Mouse (Mus musculus) MEL-GATA-1-ER (cell line): ENCODE measurements around the gene Muc5b.

Experiments
- DNase-seq: peaks from one replicate; pipeline ENCODE4 v3.0.0-alpha.2; 2012; ENCODE audit warnings: low read depth; ENCODE audit errors: extremely low read depth

Muc5b gene

GRCm38 (mm10) chr7:141902269-141902729 is 63.4 kb downstream of the Muc5b start:
- DNase-seq, result peak; percentile 90

DNA sequence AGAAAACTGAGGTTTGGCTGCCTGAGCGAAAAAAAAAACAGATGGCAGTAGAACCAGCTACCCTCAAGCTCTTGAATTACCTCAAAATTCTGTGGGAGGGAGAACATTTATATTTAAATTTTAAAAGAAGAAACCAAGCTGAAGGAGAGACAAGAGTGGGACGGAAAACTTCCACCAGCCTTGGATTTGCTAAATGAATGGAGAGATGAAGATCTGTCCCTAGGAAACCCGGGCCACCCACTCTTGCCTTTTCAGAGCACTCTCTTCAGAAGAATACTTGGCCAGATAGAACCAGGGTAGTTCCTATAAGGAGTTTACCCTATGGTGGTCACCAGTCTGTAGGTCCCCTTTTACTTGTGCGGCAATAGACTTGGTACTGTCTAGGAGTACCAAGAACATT is 63.9 kb downstream of the Muc5b start:
- no peak for DNase-seq

- no peak for DNase-seq
Measured at GRCm38 (mm10) chr7:141908591-141908990, 69.7 kb downstream of the Muc5b start.

DNA sequence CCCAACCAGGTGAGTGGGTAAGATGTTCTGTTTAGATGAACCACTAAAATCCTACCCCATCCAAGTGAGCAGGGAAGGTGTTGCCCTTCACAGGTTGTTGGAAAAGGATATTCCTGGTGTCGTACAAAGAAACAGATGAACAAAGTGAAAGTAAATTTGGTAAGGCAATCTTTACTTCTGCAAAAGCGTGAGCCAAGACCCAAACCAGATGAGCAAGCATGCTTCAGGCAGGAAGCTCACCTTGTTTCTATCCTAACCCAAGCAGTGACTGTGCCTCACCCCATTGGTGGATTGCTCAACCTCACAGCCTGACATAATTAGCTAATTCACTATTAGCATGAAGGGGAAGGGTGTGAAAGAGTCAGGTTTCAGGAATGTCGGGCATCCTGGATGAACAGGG is 72.4 kb downstream of the Muc5b start:
- no peak for DNase-seq

DNA sequence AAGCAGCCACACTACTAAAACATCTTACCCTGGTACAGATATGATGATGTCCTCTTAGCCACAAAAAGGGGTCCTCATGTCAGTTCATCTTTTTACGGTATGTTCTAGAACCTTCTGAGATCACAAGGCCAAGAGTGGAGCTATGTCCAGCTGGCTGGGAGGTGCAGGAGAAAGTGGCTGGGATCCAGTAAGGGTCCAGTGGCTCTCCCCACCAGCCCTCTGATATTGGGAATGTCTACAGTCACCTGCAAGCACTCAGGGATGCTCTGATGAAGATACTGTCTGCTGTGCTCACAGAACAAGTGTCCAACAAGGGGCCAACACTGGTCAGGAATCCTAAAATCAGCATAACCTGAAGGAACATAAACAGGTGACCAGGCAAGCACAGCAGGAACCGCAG is 79.5 kb downstream of the Muc5b start, which contains the start of gene Tollip:
Gene Tollip (minus strand): TSS at position 101 of the 400 bp plus-strand sequence.
- DNase-seq, result no peak
